Mouse (Mus musculus) MEL-GATA-1-ER (cell line): ENCODE data around the gene Crispld2.

Experiments used
- DNase-seq: peaks from one replicate; pipeline ENCODE4 v3.0.0-alpha.2; 2012; ENCODE audit warnings: low read depth; ENCODE audit errors: extremely low read depth

The Crispld2 gene

DNA sequence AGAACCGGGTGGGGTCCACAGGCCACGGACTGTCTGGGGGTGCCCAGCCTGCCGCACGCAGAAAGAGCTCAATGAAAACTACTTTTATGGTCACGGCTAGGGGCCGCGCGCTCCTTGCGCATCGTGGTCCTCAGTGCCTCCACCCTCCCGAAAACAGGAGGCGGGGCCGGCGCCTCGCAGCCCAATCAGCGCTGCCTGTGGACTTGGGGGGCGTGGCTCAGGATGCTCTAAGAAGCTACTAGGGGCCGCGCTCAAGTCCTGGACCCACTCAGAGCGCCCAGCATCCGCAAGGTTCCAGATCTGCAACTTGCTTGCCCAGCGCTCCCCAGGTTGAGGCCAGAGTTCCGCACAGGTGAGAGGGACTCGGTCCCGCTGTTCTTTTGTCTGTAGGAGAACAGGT, at the start of gene Crispld2:
Gene Crispld2 (plus strand): TSS at position 190 of the 400 bp plus-strand sequence.
- DNase-seq = no peak

DNA sequence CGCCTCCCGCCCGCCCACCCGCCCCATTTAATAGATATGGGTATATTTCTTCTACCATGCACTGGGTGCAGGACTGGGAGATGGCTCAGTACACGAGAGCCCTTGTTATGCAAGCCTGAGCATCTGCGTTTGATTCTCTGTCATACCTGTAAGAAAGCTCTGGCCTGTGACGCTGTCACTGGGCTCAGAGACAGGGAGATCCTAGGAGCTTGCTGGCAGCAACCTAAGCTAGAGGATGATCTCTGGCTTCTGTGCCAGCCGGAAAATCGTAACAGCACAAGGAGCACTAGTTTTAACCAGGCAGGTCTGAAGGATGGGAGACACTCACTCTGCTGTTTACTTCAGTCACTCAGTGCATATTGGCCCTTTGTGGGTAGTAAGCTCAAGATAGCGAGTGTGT, 48.6 kb upstream of the Crispld2 start:
- DNase-seq = no peak

DNA sequence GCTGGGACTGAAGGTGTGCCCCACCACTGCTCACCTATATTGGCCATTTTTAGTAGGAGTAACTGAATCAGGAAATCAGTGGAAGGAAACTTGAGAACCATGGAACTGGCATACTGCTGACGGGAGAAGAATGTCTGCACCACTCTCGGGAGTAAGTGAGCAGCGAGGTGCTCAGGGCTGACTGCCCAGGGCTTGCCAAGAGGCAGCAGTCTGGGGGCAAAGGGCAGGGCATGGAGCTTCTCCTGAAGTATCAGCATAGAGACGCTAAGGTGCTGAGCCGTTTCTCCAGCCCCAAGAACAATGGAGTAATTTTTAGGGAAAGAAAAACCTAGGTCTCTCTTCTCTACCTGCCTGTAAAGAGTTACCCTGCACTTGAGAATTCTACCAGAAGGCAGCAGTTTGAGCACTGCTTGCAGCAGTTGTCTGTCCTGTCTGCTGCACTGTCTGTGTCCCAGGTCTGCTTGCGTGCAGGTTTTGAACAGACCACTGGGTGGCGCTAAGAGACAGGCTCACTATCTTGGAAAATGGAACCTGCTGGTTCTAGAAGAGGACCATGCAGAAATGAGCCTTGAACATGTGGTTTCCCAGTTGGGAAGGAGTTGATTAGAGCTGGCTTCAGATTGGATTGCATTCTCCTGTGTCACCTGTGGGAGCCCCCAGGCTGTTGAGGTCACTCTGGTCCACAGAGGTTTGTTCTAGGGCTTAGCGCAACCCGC, 48.0 kb upstream of the Crispld2 start:
- DNase-seq = peak; percentile 37

DNA sequence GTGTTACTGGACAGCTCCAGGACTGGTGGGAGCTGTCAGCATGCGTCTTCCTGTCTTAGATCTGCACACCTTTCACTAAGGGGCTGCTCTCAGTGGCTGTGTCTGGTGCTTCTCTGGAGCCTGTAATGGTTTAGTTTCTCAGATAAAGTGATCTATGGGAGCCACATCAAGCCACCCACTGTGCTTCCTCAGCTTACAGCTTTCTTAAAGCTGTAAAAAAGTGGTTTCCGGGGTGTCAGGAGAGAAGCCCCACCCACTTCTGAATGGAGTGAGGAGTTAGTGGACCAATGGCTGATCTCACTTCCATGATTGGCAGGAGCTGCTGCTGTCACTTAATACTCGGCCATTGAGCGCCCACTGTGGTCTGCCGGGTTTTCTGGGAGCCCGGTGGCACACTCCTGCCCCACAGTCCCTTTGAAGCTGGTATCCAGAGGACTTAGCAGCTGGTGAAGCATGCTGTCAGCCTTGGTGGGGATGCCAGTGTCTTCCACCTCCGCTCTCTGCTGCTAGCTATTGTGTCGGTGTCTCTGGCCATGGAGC, 45.8 kb upstream of the Crispld2 start:
- DNase-seq = no peak

DNA sequence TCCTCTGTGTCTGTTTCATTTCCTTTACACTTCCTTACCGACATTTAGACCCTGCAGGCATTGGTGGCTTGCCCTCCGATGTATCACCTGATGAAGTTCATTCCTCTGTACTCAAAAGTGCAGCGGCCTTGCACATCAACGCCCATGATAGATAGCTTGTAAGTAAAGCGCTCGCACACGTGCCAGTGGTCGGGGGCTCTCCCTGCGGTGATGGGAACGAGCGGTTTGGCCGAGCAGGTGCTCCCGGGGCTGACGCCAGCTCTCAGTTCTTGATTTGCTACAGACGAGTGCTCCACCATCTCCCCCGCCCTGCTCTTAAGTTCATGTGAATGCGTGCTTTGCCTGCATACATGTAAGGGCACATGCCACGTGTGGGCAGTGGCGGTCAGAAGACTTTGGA, 44.6 kb upstream of the Crispld2 start:
- DNase-seq = no peak

DNA sequence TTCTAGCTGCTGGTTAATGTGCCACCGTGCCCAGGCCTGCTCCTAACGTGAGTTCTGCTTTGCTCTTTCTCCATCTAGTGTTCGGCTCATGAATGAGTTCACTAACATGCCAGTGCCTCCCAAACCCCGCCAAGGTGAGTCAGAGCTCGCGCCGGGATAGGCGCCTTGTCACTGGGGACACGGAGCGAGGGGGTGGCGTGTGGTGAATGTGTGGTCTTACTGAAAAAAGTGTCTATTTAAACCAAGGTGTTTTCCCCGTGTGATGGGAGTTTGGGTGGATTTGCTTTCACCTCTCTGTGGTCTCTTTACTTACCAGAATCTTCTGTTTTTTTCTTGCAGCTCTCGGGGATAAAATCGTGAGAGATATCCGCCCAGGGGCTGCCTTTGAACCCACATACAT, 43.9 kb upstream of the Crispld2 start:
- no peak for DNase-seq

DNA sequence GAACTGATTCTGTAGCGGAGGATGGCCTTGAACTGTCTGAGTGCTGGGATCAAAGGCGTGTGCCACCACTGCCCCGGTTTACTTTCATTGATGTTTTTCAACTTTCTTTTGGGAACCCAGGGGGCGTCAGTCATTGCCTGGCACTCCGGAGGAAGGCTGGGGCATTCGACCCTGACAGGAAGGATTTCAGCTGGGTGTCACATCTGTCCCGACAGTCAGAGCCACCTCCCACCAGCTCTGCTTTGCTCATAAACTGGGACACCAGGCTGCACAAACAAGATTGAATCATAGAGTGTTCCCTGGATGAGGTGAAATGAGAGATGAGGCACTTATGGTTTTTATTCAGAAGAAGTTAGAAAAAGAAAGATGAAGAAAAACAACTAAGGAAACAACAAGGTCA, 40.0 kb upstream of the Crispld2 start:
- no peak for DNase-seq

DNA sequence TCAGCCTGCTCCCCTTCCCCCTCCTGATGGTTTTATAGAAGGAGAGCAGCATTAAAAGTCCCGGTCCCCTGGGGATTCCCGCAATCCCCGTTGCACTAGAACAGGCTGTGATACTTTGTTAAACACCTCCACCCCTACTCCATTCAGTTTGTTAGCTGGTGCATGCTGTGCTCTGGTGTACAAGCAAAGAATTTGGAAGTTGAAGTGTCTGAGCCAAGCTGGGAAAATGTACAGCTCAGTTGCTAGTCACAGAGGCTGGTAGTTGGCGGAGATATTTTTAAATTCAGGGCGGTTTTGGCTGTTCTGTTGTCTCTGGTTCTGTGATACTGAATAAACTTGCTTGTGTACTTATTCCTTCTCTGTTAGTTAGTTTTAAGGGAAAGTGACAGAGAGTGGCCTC, 39.5 kb upstream of the Crispld2 start:
- no peak for DNase-seq

DNA sequence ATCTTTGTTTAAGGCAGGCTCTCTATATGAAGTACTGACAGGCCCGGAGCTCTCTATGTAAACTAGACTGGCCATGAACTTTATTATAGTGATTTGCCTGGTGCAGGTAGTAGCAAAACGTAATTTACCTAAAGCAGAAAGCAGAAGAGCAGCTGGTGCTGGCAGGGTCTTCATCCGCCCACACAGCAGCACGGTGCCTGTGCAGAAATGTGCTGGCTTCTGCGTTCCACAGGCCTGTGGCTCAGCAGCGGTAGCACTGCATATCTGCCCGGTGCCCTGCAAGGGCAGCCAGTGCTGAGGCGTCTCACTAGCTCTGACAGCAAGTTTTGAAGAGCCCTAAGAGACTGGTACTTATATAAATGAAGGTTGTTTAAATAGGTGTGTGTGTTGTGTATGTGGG, 36.9 kb upstream of the Crispld2 start:
- DNase-seq = no peak

DNA sequence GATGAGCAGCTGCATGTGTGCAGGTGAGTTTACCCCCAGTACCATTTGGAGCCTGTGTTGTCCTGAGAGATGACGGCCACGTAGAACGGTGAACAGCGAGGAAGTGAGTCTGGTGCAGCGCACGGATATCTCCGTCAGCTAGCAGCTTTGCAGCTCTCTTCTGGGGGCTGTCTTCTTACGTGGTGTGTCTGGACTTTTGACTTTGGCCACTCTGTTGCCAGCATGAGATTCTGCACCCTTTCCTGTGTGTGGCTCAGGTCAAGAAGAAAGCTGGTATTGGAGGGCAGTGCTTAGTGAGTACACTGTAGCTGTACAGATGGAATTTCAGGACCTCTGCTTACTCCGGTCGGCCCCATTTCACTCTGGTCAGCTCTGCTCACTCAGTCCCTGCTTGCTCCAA, 34.2 kb upstream of the Crispld2 start:
- DNase-seq = no peak

DNA sequence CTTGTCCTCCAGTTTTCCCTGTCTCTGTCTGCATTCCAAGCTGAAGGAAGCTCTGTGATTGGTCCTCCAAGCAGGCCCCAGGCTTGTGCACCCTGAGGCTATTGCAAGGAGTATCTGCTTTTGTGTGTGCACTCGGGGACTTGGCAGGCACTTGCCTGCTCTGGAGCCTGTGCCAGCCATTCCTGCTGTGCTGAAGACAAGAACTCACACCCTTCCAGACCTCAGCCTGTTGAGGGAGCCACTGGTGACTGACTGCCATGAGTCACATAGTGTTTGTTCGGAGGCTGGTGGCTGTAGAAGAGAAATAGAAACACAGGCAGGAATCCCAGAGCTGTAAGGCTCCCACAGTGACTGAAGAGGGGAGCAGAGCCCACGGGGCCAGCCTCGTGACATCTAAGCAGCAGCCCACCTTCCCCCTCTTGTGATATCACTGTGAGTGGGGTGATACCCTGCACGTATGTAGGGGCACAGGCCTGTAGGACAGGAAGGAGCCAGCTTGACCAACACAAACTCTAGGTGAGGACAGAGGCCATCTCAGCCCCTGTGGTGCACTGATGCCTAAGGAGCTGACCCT, 31.6 kb upstream of the Crispld2 start:
- DNase-seq = no peak

DNA sequence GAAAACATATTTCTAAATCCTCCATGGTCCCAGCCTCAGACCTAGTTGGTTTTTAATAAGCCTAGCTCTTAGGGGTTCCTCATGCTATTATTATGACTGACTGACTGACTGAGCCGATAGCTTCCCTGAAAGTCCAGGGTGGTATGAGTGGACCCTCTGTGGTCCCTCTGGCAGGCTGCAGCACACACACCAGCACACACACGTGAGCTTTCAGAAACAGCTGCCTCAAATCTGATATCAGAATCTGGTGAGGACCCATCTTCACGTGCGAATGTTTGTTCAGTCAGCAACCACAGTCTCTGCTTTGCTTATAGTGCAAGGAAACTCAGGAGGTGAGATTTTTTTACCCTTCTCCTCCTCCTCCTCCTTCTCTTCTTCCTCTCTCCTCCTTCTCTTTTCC, 27.4 kb upstream of the Crispld2 start:
- DNase-seq = no peak

DNA sequence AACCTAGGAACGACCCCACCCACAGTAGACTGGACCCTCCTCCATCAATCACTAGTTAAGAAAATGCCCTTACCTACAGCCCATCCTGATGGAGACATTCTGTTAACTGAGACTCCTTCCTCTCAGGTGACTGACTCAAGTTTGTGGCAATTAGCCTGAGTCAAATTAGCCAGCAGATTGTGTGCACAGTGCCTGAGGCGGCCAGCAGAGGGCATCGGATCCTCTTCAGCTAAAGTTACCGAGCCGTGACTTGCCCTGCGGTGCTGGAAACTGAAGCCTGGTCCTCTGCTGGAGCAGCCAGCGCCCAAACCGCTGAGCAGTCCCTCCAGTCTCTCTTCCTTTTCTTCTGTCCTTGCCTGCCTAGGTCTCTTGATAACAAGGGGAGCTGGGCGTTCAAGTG, 24.8 kb upstream of the Crispld2 start:
- DNase-seq = no peak

DNA sequence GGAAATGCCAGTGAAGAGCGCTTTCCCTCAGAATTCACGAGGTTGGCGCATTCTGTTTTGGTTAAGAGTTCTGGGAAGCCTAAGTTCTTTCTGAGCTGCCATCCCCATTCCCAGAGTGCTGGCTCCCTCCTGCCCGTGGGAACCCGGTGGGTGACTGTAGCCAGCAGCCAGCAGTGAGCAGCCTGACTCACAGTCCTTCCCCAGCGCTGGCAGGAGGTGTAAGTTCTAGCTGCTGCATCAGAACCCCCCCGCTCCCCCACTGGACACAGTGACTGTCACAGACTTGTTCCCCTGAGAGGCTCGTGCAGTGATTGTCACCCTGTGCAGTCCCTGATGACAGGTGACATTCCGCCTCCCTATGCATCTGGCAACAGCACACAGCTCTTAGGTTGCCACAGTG, 22.1 kb upstream of the Crispld2 start:
- DNase-seq = no peak

DNA sequence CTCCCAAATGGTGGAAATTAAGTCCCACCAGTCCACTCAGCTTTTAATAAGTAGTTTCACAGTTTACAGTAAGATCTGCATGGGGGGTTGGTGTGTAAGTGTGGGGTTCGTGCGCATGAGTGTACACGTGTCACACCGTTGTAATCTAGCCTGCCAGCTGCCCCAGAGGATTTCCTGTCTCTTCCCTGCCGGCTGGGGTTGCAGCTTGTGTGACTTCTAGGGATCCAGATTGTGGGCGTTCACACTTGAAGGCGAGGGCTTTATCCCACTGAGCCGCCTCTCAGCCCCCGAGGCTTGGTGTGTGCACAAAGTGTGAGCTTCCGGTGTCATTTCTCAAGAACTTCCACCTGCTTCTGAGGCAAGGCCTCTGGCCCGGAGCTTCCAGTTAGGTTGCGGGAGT, 19.7 kb upstream of the Crispld2 start:
- peak; percentile 53 for DNase-seq

DNA sequence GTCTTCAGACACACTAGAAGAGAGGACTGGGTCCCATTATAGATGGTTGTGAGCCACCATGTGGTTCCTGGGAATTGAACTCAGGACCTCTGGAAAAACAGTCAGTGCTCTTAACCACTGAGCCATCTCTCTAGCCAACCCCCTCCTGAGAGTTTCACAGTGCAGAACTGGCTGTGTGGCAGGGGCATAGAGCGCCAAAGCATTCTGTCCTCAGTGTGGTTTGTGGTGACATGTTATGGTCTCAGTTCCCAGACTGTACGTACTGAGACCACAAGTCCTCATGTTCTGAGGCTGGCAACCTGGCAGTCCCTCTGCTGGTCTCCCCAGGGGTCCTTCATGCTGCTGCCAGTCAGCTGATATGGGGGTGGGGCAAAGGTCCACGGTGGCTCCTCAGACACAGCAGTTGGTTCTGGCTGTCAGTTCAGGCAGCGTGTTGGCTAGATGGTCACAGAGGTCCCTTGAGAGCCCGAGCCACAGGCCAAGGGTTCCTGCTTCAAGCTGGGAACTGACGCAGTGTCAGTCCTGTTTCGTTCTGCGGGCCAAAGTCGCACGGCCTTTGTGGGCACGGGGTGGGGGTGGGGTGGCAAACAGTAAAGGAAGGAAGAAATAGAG, 13.4 kb upstream of the Crispld2 start:
- no peak for DNase-seq

DNA sequence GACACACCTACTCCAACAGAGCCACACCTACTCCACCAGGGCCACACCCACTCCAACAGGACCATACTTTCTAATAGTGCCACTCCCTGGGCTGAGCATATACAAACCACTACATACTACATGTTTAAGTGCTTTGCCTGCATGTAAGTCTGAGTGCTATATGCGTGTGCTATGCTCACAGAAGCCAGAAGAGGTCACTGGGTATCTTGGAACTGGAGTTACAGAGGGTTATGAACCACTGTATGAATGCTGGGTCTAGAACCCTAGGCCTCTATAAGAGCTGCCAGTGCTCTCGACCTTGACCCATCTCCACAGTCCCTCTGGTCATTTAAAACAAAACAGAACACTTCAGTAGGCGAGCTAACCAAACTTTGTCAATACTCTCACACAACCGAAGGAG, 11.0 kb upstream of the Crispld2 start:
- peak; percentile 11 for DNase-seq

DNA sequence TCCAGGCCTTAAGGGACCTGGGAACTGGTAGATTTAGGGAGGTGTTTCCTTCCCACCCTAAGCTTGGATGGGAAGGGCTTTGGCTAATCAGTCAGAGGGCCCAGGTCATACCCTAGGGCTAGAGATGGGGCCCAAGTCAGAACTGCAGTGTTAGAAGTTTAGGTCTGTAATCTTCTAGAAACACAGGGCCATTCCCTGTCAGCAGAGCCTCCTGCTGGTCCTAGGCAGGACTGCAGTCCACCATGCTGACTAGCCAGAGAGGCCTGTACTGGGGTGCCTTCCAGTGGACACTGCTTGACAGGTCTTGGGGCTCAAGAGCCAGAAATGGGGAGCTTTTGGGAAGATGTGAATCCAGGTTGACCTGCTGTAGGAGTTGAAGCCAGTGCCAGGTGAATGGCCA, 8.2 kb upstream of the Crispld2 start:
- peak; percentile 12 for DNase-seq

DNA sequence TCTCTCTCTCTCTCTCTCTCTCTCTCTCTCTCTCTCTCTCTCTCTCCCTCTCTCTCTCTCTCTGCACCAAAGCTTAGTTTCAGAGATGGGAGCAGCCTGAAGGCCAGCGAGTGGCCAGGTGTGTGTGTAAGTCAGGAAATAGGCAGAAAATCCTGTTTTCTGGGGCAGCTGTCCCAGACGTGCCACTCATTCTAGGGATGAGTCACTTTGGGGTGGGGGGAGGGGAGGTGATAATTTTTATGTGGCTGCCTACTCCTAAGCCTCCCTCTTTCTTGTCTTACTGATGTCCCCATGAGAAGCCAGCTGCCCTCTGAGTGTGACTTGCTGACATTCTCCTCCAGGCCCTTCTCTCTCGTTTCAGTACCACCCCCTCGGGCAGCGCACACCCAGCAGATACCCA, 6.1 kb upstream of the Crispld2 start:
- DNase-seq = no peak

DNA sequence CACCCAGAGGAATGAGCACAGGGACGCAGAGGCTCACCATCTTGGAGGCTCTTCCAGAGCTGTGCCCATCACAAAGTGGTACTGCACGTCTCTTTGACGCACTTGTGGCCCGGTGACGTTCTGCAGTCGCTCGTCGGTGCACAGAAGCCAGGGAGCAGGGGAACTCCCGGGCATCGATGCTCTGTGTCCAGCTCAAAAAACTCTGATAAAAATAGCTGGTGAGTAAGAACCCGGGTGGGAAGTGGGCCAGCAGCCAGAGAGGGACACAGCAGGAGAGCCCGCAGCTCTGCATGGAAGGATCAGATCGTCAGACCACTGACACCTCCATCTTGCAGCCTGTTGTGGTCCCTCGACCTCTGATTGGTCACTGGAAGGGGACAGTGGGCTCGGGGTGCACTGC, 4.2 kb upstream of the Crispld2 start:
- no peak for DNase-seq

DNA sequence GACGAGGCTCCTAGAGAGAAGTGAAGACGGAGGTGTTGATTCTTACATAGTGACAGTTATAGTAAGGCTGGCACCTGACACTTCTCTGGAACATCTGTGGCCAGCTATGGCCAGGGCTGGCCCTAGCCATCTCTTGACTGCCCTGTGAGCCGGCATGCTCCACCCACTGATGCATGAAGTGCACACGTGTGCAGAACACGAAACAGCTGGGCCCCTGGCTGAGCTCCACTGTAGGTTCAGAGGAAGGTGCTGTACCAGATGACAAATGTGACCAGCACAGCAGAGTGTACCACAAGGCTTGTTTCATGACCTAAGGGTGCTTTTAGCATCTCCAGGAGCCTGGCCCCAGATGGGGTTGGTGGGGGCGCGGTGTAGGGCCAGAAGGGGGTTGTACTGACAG, 1.9 kb downstream of the Crispld2 start:
- DNase-seq = no peak

DNA sequence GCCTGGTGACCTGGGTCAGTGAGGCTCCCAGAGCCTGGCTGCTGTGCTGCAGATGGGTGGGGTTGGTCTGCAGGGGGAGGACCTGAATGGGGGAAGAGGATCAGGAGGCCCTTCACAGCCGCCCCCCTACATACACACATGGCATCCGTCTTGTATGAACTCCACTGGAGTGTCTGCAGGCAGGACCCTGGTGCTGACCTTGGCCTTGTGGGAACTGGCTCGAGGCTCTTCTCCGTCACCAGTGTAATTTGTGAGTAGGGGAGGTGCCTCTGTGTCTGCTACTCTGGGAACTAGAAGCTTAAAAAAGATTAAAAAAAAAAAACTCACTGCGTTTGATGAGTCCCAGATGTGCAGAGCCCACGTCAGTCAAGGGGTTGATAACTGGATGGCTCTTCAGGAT, 2.3 kb downstream of the Crispld2 start:
- DNase-seq = no peak

DNA sequence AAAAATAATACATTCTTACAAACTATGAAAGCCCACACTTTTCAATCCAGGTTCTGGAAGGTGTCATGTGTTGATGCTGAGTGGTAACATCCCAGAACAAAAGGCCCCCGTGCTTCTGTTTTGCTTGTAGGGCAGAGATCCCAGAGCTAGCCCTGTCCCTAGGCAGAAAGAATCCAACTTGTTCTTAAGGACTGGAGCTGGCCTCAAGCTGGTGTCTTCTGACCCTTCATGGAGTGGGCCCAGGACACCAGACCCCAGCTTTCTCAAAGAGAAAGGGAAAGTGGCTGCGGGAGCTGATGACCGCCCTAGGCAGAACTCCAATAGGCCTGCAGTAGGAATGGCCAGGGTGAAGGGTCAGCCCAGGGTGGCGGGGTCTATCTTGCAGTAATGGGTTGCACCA, 5.0 kb downstream of the Crispld2 start:
- no peak for DNase-seq
